Mouse (Mus musculus) thymus, postnatal 36 days (tissue): ENCODE measurements around the gene Pxn.
"Not testable (repeated sequence)": the region's sequence is repeated elsewhere in the genome, so short reads cannot be mapped to it uniquely, and the experiment has no call there.

Experiments
- DNase-seq, 2 experiments: peaks; one replicate each; pipeline ENCODE4 v3.0.0; 2022; ENCODE audit warnings: mixed read lengths in 2 of 2

Pxn gene

GRCm38 (mm10) chr5:115554536-115555291, 48.2 kb downstream of the Pxn start:
- no peak for DNase-seq

GRCm38 (mm10) chr5:115556217-115556616, 49.7 kb downstream of the Pxn start:
- DNase-seq: peak; percentile 45 to 56

GRCm38 (mm10) chr5:115558182-115558794, 51.8 kb downstream of the Pxn start:
- DNase-seq: no peak

- DNase-seq: peak; percentile 99 to 100
Observed at GRCm38 (mm10) chr5:115559237-115560101, 53.0 kb downstream of the Pxn start, which contains the start of gene Rplp0. Gene Rplp0, plus strand, starts transcription at chr5:115559467.

- no peak for DNase-seq
Observed at GRCm38 (mm10) chr5:115560336-115560905, 53.9 kb downstream of the Pxn start.

- DNase-seq: no peak
Observed at GRCm38 (mm10) chr5:115563771-115564585, 57.5 kb downstream of the Pxn start.

- DNase-seq: peak; percentile 76 to 81
Observed at GRCm38 (mm10) chr5:115564737-115565393, 58.4 kb downstream of the Pxn start, which contains the start of gene Gcn1l1. Gene Gcn1l1, plus strand, starts transcription at chr5:115565254.

- no peak for DNase-seq
Observed at GRCm38 (mm10) chr5:115565403-115565802, 58.9 kb downstream of the Pxn start.

- no peak for DNase-seq
Observed at GRCm38 (mm10) chr5:115568681-115569080, 62.2 kb downstream of the Pxn start.

- no peak for DNase-seq
Observed at GRCm38 (mm10) chr5:115569308-115569707, 62.8 kb downstream of the Pxn start.

GRCm38 (mm10) chr5:115569721-115570120, 63.2 kb downstream of the Pxn start:
- DNase-seq: no peak

GRCm38 (mm10) chr5:115571086-115571485, 64.6 kb downstream of the Pxn start:
- no peak for DNase-seq

GRCm38 (mm10) chr5:115572679-115573535, 66.4 kb downstream of the Pxn start:
- no peak for DNase-seq

GRCm38 (mm10) chr5:115574992-115575391, 68.5 kb downstream of the Pxn start:
- no peak for DNase-seq

GRCm38 (mm10) chr5:115577686-115578085, 71.2 kb downstream of the Pxn start:
- DNase-seq: not testable (repeated sequence)

GRCm38 (mm10) chr5:115578922-115579321, 72.4 kb downstream of the Pxn start:
- no peak for DNase-seq

- no peak for DNase-seq
Observed at GRCm38 (mm10) chr5:115579363-115579762, 72.9 kb downstream of the Pxn start.

- DNase-seq: no peak
Observed at GRCm38 (mm10) chr5:115580229-115581001, 73.9 kb downstream of the Pxn start.

GRCm38 (mm10) chr5:115581662-115582061, 75.2 kb downstream of the Pxn start:
- DNase-seq: no peak

- no peak for DNase-seq
Observed at GRCm38 (mm10) chr5:115585616-115586015, 79.1 kb downstream of the Pxn start.
